Mouse (Mus musculus) midbrain, postnatal 0 days (tissue): ENCODE measurements around the gene Lrch1. TPM values are rescaled to one million over a fixed set of nuclear protein-coding genes. Genes with fewer than 3 reads are reported as not detected.

Experiments
- ATAC-seq: fragments of 200-750 bp; cut with Nextera tagmentation; 2 replicates; pipeline ENCODE4 v1.8.0; 2017; ENCODE audit warnings: moderate number of reproducible peaks, mild to moderate bottlenecking, moderate TSS enrichment, moderate library complexity; ENCODE audit not compliant: low FRiP score
- DNase-seq: peaks from one replicate; pipeline ENCODE4 v3.0.0-alpha.2; 2015; ENCODE audit warnings: low spot score
- H3K27ac ChIP-seq: fragments of 300-500 bp; sonication (generic); 2 replicates; pipeline ENCODE4 v1.5.1; 2014; ENCODE audit warnings: low read depth, mild to moderate bottlenecking, low read length, mixed read lengths
- H3K27me3 ChIP-seq: fragments of 300-500 bp; sonication (generic); 2 replicates; pipeline ENCODE4 v1.6.1; 2014; ENCODE audit warnings: low read length, control low read depth, mixed read lengths; ENCODE audit not compliant: insufficient read depth
- H3K36me3 ChIP-seq: fragments of 300-500 bp; sonication (generic); 2 replicates; pipeline ENCODE4 v1.6.1; 2014; ENCODE audit warnings: low read length, control low read depth, mixed read lengths; ENCODE audit not compliant: insufficient read depth
- H3K4me1 ChIP-seq: fragments of 300-500 bp; sonication (generic); 2 replicates; pipeline ENCODE4 v1.6.1; 2014; ENCODE audit warnings: mild to moderate bottlenecking, control low read depth, antibody characterized with exemption, low read length, mixed read lengths; ENCODE audit not compliant: insufficient read depth
- H3K4me2 ChIP-seq: fragments of 300-500 bp; sonication (generic); 2 replicates; pipeline ENCODE4 v1.6.1; 2014; ENCODE audit warnings: low read depth, mild to moderate bottlenecking, low read length, mixed read lengths; ENCODE audit not compliant: poor library complexity, severe bottlenecking
- H3K4me3 ChIP-seq: fragments of 300-500 bp; sonication (generic); 2 replicates; pipeline ENCODE4 v1.5.1; 2014; ENCODE audit warnings: low read depth, mild to moderate bottlenecking, low read length, moderate library complexity
- H3K9ac ChIP-seq: fragments of 300-500 bp; sonication (generic); replicated peaks from 2 replicates; pipeline ENCODE4 v1.6.1; 2014; ENCODE audit warnings: mild to moderate bottlenecking, low read length, moderate library complexity, mixed read lengths; ENCODE audit not compliant: poor library complexity, severe bottlenecking
- H3K9me3 ChIP-seq: fragments of 300-500 bp; sonication (generic); 2 replicates; pipeline ENCODE4 v1.6.1; 2016; ENCODE audit warnings: low read length, control low read depth
- CTCF ChIP-seq: IDR thresholded peaks from 2 replicates; pipeline ENCODE4 v1.5.1; 2016; ENCODE audit warnings: antibody characterized with exemption, mild to moderate bottlenecking
- WGBS: fragments of 180-500 bp; shearing (Covaris S2); extraction: QIAGEN DNeasy Blood & Tissue Kit; methylation state at CpG from one replicate; pipeline ENCODE4 v1.1.7; 2014; 5-methylcytosine and 5-hydroxymethylcytosine counted together
- polyA plus RNA-seq: library from polyadenylated mRNA; unstranded; fragments of >200 nt; fragmentation: Nextera tagmentation; extraction: Ambion mirVana; gene quantifications from 2 replicates; pipeline ENCODE4 v1.2.1, GENCODE M21; 2015
- total RNA-seq: library from RNA; depleted of rRNA; stranded (reverse); fragments of >200 nt; gene quantifications from 2 replicates; pipeline ENCODE4 v1.2.3, GENCODE M21; 2014

Lrch1 gene
- total and polyA plus RNA-seq, 2 experiments from 2014 or later, result 15.7 to 21.7 TPM

GRCm38 (mm10) chr14:74922039-74922736 is 25.5 kb downstream of the Lrch1 start:
- WGBS, result 77% methylated on average over 12 of the region's 12 CpGs
- Histone ChIP-seq H3K27me3 (no peaks in the 10 kb centered on the region), H3K4me2 (no peak overlapping the region), H3K4me1 (no peaks in the 10 kb centered on the region; the same call in 1 of the 2 replicates), H3K9ac (no peak overlapping the region), H3K4me3 (no peak overlapping the region), H3K9me3 (no peaks in the 10 kb centered on the region), H3K27ac (no peak overlapping the region), H3K36me3 (no peaks in the 10 kb centered on the region)
- DNase-seq, result no peak
- no peak for TF ChIP-seq CTCF
- no peak for ATAC-seq

GRCm38 (mm10) chr14:74921471-74921870 is 26.2 kb downstream of the Lrch1 start:
- no peak for ATAC-seq
- 92% methylated on average over 9 of the region's 9 CpGs for WGBS
- no peaks in the 10 kb centered on the region for H3K36me3 ChIP-seq
- no peaks in the 10 kb centered on the region for H3K9me3 ChIP-seq
- H3K9ac ChIP-seq, result no peak overlapping the region
- H3K27ac ChIP-seq, result no peak overlapping the region
- H3K4me3 ChIP-seq, result no peak overlapping the region
- no peaks in the 10 kb centered on the region; the same call in 1 of the 2 replicates for H3K4me1 ChIP-seq
- H3K4me2 ChIP-seq, result no peak overlapping the region
- TF ChIP-seq CTCF, result no peak
- no peak for DNase-seq
- no peaks in the 10 kb centered on the region for H3K27me3 ChIP-seq

GRCm38 (mm10) chr14:74919132-74919531 is 28.5 kb downstream of the Lrch1 start:
- WGBS, result 81% methylated on average over 7 of the region's 7 CpGs

GRCm38 (mm10) chr14:74918521-74919103 is 29.1 kb downstream of the Lrch1 start:
- Histone ChIP-seq H3K9ac (no peak overlapping the region), H3K4me1 (peaks cover 13% of the 10 kb centered on the region; the same call in 1 of the 2 replicates), H3K9me3 (no peaks in the 10 kb centered on the region), H3K27me3 (no peaks in the 10 kb centered on the region), H3K4me3 (no peak overlapping the region), H3K27ac (no peak overlapping the region), H3K4me2 (no peak overlapping the region), H3K36me3 (no peaks in the 10 kb centered on the region)
- DNase-seq (no peak), ATAC-seq (no peak)
- TF ChIP-seq CTCF, result no peak
- 91% methylated on average over 5 of the region's 5 CpGs for WGBS

More at GRCm38 (mm10) chr14:74919132-74919531, 28.5 kb downstream of the Lrch1 start:
- TF ChIP-seq CTCF, result no peak
- DNase-seq, result no peak
- ATAC-seq, result no peak
- Histone ChIP-seq H3K9me3 (no peaks in the 10 kb centered on the region), H3K4me2 (no peak overlapping the region), H3K27ac (no peak overlapping the region), H3K4me3 (no peak overlapping the region), H3K9ac (no peak overlapping the region), H3K27me3 (no peaks in the 10 kb centered on the region), H3K36me3 (no peaks in the 10 kb centered on the region), H3K4me1 (peaks cover 13% of the 10 kb centered on the region; the same call in 1 of the 2 replicates)

GRCm38 (mm10) chr14:74917504-74918124 is 30.1 kb downstream of the Lrch1 start:
- WGBS, result 88% methylated on average over 5 of the region's 5 CpGs
- no peaks in the 10 kb centered on the region for H3K36me3 ChIP-seq
- peaks cover 13% of the 10 kb centered on the region; the same call in 1 of the 2 replicates for H3K4me1 ChIP-seq
- no peak for DNase-seq
- no peak for ATAC-seq
- H3K27me3 ChIP-seq, result no peaks in the 10 kb centered on the region
- H3K4me2 ChIP-seq, result no peak overlapping the region
- no peak for TF ChIP-seq CTCF
- no peak overlapping the region for H3K27ac ChIP-seq
- H3K9me3 ChIP-seq, result no peaks in the 10 kb centered on the region
- H3K4me3 ChIP-seq, result no peak overlapping the region
- no peak overlapping the region for H3K9ac ChIP-seq

GRCm38 (mm10) chr14:74916691-74917090 is 31.0 kb downstream of the Lrch1 start:
- Histone ChIP-seq H3K4me1 (peaks cover 13% of the 10 kb centered on the region; the same call in 1 of the 2 replicates), H3K36me3 (no peaks in the 10 kb centered on the region), H3K9ac (no peak overlapping the region), H3K4me3 (no peak overlapping the region), H3K27ac (no peak overlapping the region), H3K27me3 (no peaks in the 10 kb centered on the region), H3K4me2 (no peak overlapping the region), H3K9me3 (no peaks in the 10 kb centered on the region)
- 90% methylated on average over 4 of the region's 4 CpGs for WGBS
- DNase-seq (no peak), ATAC-seq (no peak)
- TF ChIP-seq CTCF, result no peak
